Mouse (Mus musculus) liver, postnatal 0 days (tissue): Measurements from ENCODE around the gene Slc8a3.

ENCODE experiments used
- CTCF ChIP-seq: sonication (generic); IDR thresholded peaks from 2 replicates; pipeline ENCODE4 v1.5.1; 2016; ENCODE audit warnings: antibody characterized with exemption, low read depth
- EP300 ChIP-seq: IDR thresholded peaks from 2 replicates; pipeline ENCODE4 v1.6.1; 2016; ENCODE audit warnings: antibody characterized with exemption, low read depth, mild to moderate bottlenecking

DNA sequence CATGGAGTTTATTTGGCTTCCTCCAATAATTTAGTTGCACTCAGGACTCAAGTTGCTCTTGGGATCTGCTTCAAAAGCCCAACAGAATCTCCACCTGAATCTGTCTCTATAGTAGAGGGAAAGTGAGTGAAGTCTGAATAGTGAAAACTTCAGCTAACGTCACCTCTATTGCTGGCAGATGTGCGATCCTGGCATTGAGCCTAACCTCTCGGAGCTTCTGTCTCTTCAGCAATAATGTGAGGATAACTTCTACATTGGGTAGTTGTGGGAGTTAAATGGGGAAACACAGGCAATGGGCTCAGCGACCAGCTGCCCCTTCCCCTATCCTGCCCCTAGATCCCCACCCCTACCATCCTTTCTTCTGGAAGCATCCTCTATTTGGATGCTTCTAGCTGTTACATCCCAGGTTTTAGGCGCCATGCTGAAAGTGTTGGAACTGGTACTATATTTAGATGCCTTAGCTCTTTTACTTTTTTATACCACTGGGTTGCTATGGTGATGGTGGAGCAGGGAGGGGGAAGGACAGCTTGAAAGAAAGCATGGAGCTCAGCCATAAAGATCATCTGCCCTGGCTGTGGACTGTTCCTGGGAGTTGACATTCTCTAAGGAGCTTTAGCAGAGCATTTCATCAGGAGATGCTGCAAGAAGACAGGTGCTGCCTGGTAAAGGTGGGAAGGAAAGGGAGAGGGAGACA lies 105.1 kb downstream of the Slc8a3 start:
- no peak for TF ChIP-seq CTCF
- TF ChIP-seq EP300, result no peak
